Comparison of ENCODE assay signal across 22 mouse cellular contexts in the genomic region with DNA sequence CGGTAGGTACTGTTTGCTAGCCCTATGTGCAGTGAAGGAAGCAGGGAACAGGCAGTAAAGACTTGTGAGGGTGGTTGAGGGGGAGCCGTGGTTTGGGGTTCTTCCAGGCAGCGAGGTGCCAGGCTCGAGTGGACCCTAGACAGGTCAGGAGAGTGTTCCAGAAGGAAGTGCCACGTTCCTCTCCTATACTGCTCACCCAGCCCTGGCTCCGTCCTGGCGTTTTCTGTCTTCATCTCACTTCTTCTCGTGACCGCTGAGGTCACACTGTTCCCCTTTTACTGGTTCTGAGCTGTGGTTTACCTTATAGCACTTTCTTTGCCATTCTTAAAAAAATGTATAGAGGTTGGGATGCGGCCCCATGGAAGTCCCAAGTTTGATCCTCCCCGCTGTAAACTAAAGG. TPM values are rescaled to one million over a fixed set of nuclear protein-coding genes. Genes with fewer than 3 reads are reported as not detected.
A peak's percentile ranks its signal among the peaks of the same experiment; 100 is the strongest.
DNase-seq lines count a peak whose midpoint lies in the region; ATAC-seq and TF ChIP-seq lines count a peak whose summit lies in the region.
"Had no signal": no experiment of that assay in that cellular context is flagged by ENCODE, and none has a peak within 500 bp of the region (broad histone marks: within the 10 kb centered on the region; RNA-seq: fewer than 3 reads in every experiment).

No protein-coding gene starts in this region.

- peaks cover 10% of the 10 kb centered on the region; the same call in 1 of the 2 replicates for H3K79me2 ChIP-seq in macrophage (ENCODE audit: inconsistent target)

- no peak overlapping the region for H3K4me3 ChIP-seq in lung, postnatal 0 days (ENCODE audit: low read depth, low read length)
- H3K4me3 ChIP-seq in macrophage (ENCODE audit: inconsistent target): no peak overlapping the region
- no peak overlapping the region for H3K4me3 ChIP-seq in midbrain, embryonic 11.5 days (ENCODE audit: low read depth, low read length)
- H3K4me3 ChIP-seq: embryonic facial prominence, embryonic 13.5 days; forebrain, embryonic 13.5 days; heart, embryonic 13.5 days; hindbrain, embryonic 10.5 days; hindbrain, embryonic 15.5 days had no signal

- no peaks in the 10 kb centered on the region for H3K36me3 ChIP-seq in lung, postnatal 0 days (ENCODE audit: insufficient read depth, low read length)
- no peaks in the 10 kb centered on the region for H3K36me3 ChIP-seq in macrophage (ENCODE audit: inconsistent target)
- no peaks in the 10 kb centered on the region for H3K36me3 ChIP-seq in midbrain, embryonic 11.5 days (ENCODE audit: control insufficient read depth, insufficient read depth, low read length)
- H3K36me3 ChIP-seq: hindbrain, embryonic 15.5 days had no signal

- no peaks in the 10 kb centered on the region for H3K27me3 ChIP-seq in lung, postnatal 0 days (replicated peaks; ENCODE audit: insufficient read depth, low read length)
- no peaks in the 10 kb centered on the region for H3K27me3 ChIP-seq in midbrain, embryonic 11.5 days (ENCODE audit: control insufficient read depth, insufficient read depth, low read length)
- H3K27me3 ChIP-seq: embryonic facial prominence, embryonic 13.5 days; forebrain, embryonic 13.5 days; heart, embryonic 13.5 days; hindbrain, embryonic 15.5 days; Patski had no signal

- no peaks in the 10 kb centered on the region for H3K9me3 ChIP-seq in lung, postnatal 0 days (ENCODE audit: low read length)
- no peaks in the 10 kb centered on the region for H3K9me3 ChIP-seq in midbrain, embryonic 11.5 days (ENCODE audit: control insufficient read depth, low read length)
- H3K9me3 ChIP-seq: embryonic facial prominence, embryonic 13.5 days; forebrain, embryonic 13.5 days; heart, embryonic 13.5 days; hindbrain, embryonic 15.5 days had no signal

- 69% methylated on average over 11 of the region's 11 CpGs for WGBS in lung, postnatal 0 days
- WGBS in macrophage (ENCODE audit: missing documents): 25% methylated on average over 11 of the region's 11 CpGs
- WGBS in midbrain, embryonic 11.5 days: 86% methylated on average over 11 of the region's 11 CpGs

- peaks cover 8% of the 10 kb centered on the region; the same call in 1 of the 2 replicates for H3K4me1 ChIP-seq in lung, postnatal 0 days (ENCODE audit: insufficient read depth, low read depth, low read length)
- H3K4me1 ChIP-seq in midbrain, embryonic 11.5 days (ENCODE audit: control insufficient read depth, insufficient read depth, low read length): peaks cover 6% of the 10 kb centered on the region; the same call in 1 of the 2 replicates
- H3K4me1 ChIP-seq: hindbrain, embryonic 15.5 days had no signal

- no peak for TF ChIP-seq CTCF in lung, postnatal 0 days (IDR thresholded peaks at IDR 0.05)

- no peak overlapping the region for H3K4me2 ChIP-seq in lung, postnatal 0 days (replicated peaks; ENCODE audit: low read depth, low read length)
- H3K4me2 ChIP-seq in midbrain, embryonic 11.5 days: no peak overlapping the region
- H3K4me2 ChIP-seq: embryonic facial prominence, embryonic 13.5 days; forebrain, embryonic 13.5 days; heart, embryonic 13.5 days; hindbrain, embryonic 15.5 days had no signal

- H3K9ac ChIP-seq in lung, postnatal 0 days (replicated peaks; ENCODE audit: low read depth): no peak overlapping the region
- no peak overlapping the region for H3K9ac ChIP-seq in midbrain, embryonic 11.5 days (ENCODE audit: low read length)
- H3K9ac ChIP-seq: embryonic facial prominence, embryonic 13.5 days; forebrain, embryonic 13.5 days; heart, embryonic 13.5 days; hindbrain, embryonic 15.5 days had no signal

- no peak for TF ChIP-seq EP300 in lung, postnatal 0 days (IDR thresholded peaks at IDR 0.05)

- peak; percentile 77 for DNase-seq in heart, adult 11 months
- DNase-seq in heart, postnatal 4 days: no peak
- no peak for DNase-seq in lung, postnatal 0 days (ENCODE audit: low spot score)
- DNase-seq in lung, postnatal 25 days (ENCODE audit: low spot score): no peak
- no peak for DNase-seq in midbrain, embryonic 11.5 days (ENCODE audit: low spot score, missing footprints)
- DNase-seq in adrenal gland, adult 18-20 months (ENCODE audit: low spot score in 2 of 2): no peak
- DNase-seq: adrenal gland, adult 2 months; adrenal gland, postnatal 25 days; cerebellum, adult 11 months; cerebellum, adult 8-10 months; cerebellum, postnatal 14 days; gastrocnemius, postnatal 10 days; kidney, adult 11 months had no signal

- ATAC-seq in lung, postnatal 0 days: peak; percentile 26; the same call in 1 of the 2 replicates
- ATAC-seq in neutrophil, adult 5-6 weeks (ENCODE audit: extremely low read depth, insufficient number of reproducible peaks, low FRiP score, poor library complexity, severe bottlenecking): peak; percentile 37; the same call in 1 of the 2 replicates
- no peak for ATAC-seq in midbrain, embryonic 11.5 days (ENCODE audit: low FRiP score)
- ATAC-seq: activated CD4-positive, CD25-positive, alpha-beta regulatory T cell, adult 4 months; forebrain, embryonic 13.5 days; Patski had no signal

- H3K27ac ChIP-seq in lung, postnatal 0 days (ENCODE audit: low read length): no peak overlapping the region
- H3K27ac ChIP-seq in macrophage: 0 out of 2 replicates have a peak overlapping the region, but pooled peaks have one; percentile 5
- H3K27ac ChIP-seq in midbrain, embryonic 11.5 days (ENCODE audit: low read depth, low read length): no peak overlapping the region
- H3K27ac ChIP-seq: embryonic facial prominence, embryonic 13.5 days; forebrain, embryonic 13.5 days; heart, embryonic 13.5 days; hindbrain, embryonic 10.5 days; hindbrain, embryonic 15.5 days had no signal

RNA-seq across cellular contexts. Expression of a gene that starts 31.3 kb away (rescaled TPM):
- total RNA-seq in heart, postnatal 4 days (2021): 10 to 100 TPM; 81.5 to 87.0 TPM
- polyA plus RNA-seq in lung, postnatal 0 days (2015; fragmentation: Nextera tagmentation; extraction: Ambion mirVana): 29.8 and 31.9 TPM in 2 replicates
- 100 to 1,000 TPM in 1 of 26 experiments, 10 to 100 TPM in 25; 19.9 to 101 (median 76.6) TPM for total RNA-seq in macrophage (2018; cell fraction: chromatin; rRNA removed)
- total RNA-seq in macrophage (2018; cell fraction: cytosol; rRNA removed): 10 to 100 TPM; 23.8 to 34.2 (median 30.1) TPM
- 10 to 100 TPM; 23.1 to 82.9 (median 53.4) TPM for total RNA-seq in macrophage (2018; cell fraction: nucleus; rRNA removed)
- 22.6 to 43.5 TPM (median 28.7 TPM) in 3 replicates for polyA plus RNA-seq in macrophage (2018)
- 30.3 and 33.1 TPM in 2 replicates for total RNA-seq in neutrophil, adult 5-6 weeks (2017)
- 105 and 110 TPM in 2 replicates for polyA plus RNA-seq in midbrain, embryonic 11.5 days (2014; fragmentation: Nextera tagmentation; extraction: Ambion mirVana)
- 10 to 100 TPM; 73.6 to 78.4 TPM for total RNA-seq in adrenal gland, adult 18-20 months (2021)

RNA-seq across cellular contexts. Expression of a gene that starts 31.6 kb away (rescaled TPM):
- total RNA-seq in heart, postnatal 4 days (2021): 1 to 10 TPM; 3.5 to 4.9 TPM
- 6.0 and 8.0 TPM in 2 replicates for polyA plus RNA-seq in lung, postnatal 0 days (2015; fragmentation: Nextera tagmentation; extraction: Ambion mirVana)
- 10 to 100 TPM in 23 of 26 experiments, 1 to 10 TPM in 3; 3.4 to 34.9 (median 17.1) TPM for total RNA-seq in macrophage (2018; cell fraction: chromatin; rRNA removed)
- total RNA-seq in macrophage (2018; cell fraction: cytosol; rRNA removed): 1 to 10 TPM; 2.0 to 6.8 (median 3.4) TPM
- total RNA-seq in macrophage (2018; cell fraction: nucleus; rRNA removed): 10 to 100 TPM in 14 of 26 experiments, 1 to 10 TPM in 12; 2.3 to 22.6 (median 10.5) TPM
- 1.9 to 4.1 TPM (median 2.3 TPM) in 3 replicates for polyA plus RNA-seq in macrophage (2018)
- 4.9 and 5.6 TPM in 2 replicates for total RNA-seq in neutrophil, adult 5-6 weeks (2017)
- polyA plus RNA-seq in midbrain, embryonic 11.5 days (2014; fragmentation: Nextera tagmentation; extraction: Ambion mirVana): 13.9 and 16.9 TPM in 2 replicates
- total RNA-seq in adrenal gland, adult 18-20 months (2021): 1 to 10 TPM; 5.5 to 7.0 TPM
